Mouse (Mus musculus) stomach, postnatal 0 days (tissue): ENCODE results near the gene 2900092C05Rik. TPM values are rescaled to one million over a fixed set of nuclear protein-coding genes. Genes with fewer than 3 reads are reported as not detected.

Source experiments
- ATAC-seq: fragments of 200-750 bp; cut with Nextera tagmentation; 2 replicates; pipeline ENCODE4 v1.8.0; 2017; ENCODE audit not compliant: low FRiP score, low TSS enrichment
- DNase-seq: peaks from one replicate; pipeline ENCODE4 v3.0.0-alpha.2; 2016; ENCODE audit warnings: low spot score
- H3K27ac ChIP-seq: fragments of 300-500 bp; sonication (generic); replicated peaks from 2 replicates; pipeline ENCODE4 v1.5.1; 2014; ENCODE audit warnings: mild to moderate bottlenecking, control low read depth
- H3K27me3 ChIP-seq: fragments of 300-500 bp; sonication (generic); 2 replicates; pipeline ENCODE4 v1.6.1; 2014; ENCODE audit warnings: low read length; ENCODE audit not compliant: control insufficient read depth, insufficient read depth
- H3K36me3 ChIP-seq: fragments of 300-500 bp; sonication (generic); 2 replicates; pipeline ENCODE4 v1.6.1; 2014; ENCODE audit warnings: low read length, mixed read lengths; ENCODE audit not compliant: control insufficient read depth, insufficient read depth
- H3K4me1 ChIP-seq: fragments of 300-500 bp; sonication (generic); replicated peaks from 2 replicates; pipeline ENCODE4 v1.6.1; 2014; ENCODE audit warnings: antibody characterized with exemption; ENCODE audit not compliant: control insufficient read depth, insufficient read depth
- H3K4me2 ChIP-seq: fragments of 300-500 bp; sonication (generic); replicated peaks from 2 replicates; pipeline ENCODE4 v1.6.1; 2014; ENCODE audit warnings: low read depth, mild to moderate bottlenecking, control low read depth, moderate library complexity
- H3K4me3 ChIP-seq: fragments of 300-500 bp; sonication (generic); 2 replicates; pipeline ENCODE4 v1.5.1; 2014; ENCODE audit warnings: low read depth, low read length, control low read depth
- H3K9ac ChIP-seq: fragments of 300-500 bp; sonication (generic); 2 replicates; pipeline ENCODE4 v1.6.1; 2014; ENCODE audit warnings: mild to moderate bottlenecking, low read length, control low read depth, mixed read lengths
- H3K9me3 ChIP-seq: fragments of 300-500 bp; sonication (generic); 2 replicates; pipeline ENCODE4 v1.6.1; 2016; ENCODE audit warnings: low read length; ENCODE audit not compliant: control insufficient read depth
- CTCF ChIP-seq: IDR thresholded peaks from 2 replicates; pipeline ENCODE4 v1.5.1; 2016; ENCODE audit warnings: antibody characterized with exemption, low read depth, mild to moderate bottlenecking, moderate library complexity
- EP300 ChIP-seq: optimal IDR thresholded peaks from 2 replicates; pipeline ENCODE3; 2016; ENCODE audit warnings: antibody characterized with exemption
- WGBS: fragments of 180-500 bp; shearing (Covaris S2); extraction: QIAGEN DNeasy Blood & Tissue Kit; methylation state at CpG from one replicate; pipeline ENCODE4 v1.1.7; 2014; 5-methylcytosine and 5-hydroxymethylcytosine counted together
- polyA plus RNA-seq: library from polyadenylated mRNA; unstranded; fragments of >200 nt; fragmentation: Nextera tagmentation; extraction: Ambion mirVana; gene quantifications from 2 replicates; pipeline ENCODE4 v1.2.1, GENCODE M21; 2015

Gene 2900092C05Rik
- polyA plus RNA-seq, 1 experiment from 2014 or later = not detected

DNA sequence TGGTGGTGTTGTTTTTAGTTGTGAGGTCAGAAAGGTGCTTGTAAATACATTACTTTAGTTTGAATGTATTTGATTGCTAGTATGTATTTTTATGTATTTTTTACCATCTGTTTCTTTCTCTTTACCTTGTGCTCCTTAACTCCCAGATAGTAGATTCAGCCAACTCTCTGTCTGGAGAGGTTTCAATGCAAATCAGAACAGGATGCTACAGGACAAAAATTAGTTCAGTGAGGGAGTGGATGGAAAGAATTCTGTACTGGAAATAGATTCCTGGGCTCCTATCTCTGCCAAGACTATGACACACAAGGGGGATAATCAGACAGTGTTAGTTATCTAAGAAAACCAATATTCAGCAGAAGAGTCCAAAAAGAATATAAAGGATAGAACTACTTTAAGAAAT is 25.6 kb upstream of the 2900092C05Rik start:
- Histone ChIP-seq H3K4me1 (no peaks in the 10 kb centered on the region), H3K4me2 (no peak overlapping the region), H3K27ac (no peak overlapping the region), H3K27me3 (no peaks in the 10 kb centered on the region), H3K4me3 (no peak overlapping the region), H3K36me3 (peaks cover 51% of the 10 kb centered on the region), H3K9me3 (no peaks in the 10 kb centered on the region), H3K9ac (no peak overlapping the region)
- DNase-seq (no peak), ATAC-seq (no peak)
- TF ChIP-seq EP300 = no peak
- no peak for TF ChIP-seq CTCF

DNA sequence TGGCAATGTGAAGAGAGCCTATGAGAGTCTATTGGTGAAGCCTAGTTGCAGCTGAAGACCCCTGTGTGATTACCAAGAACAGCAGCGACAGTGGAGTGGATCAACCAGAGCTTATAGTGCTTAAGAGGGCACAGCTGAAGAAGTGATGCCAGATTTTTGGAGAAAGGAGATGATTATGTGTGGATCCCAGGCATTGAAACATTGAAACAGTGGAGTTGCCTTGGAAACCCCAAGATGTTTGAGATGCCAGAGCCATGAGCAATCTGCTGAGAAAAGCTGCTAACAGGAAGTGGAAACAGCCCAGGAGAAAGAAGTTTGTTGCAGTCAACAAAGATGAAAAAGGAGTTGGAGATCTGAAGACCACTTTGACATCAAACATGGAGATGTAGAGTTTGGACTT is 1.4 kb upstream of the 2900092C05Rik start:
- H3K27ac ChIP-seq = no peak overlapping the region
- 88% methylated on average over 1 of the region's 1 CpGs for WGBS
- no peaks in the 10 kb centered on the region for H3K27me3 ChIP-seq
- H3K4me1 ChIP-seq = no peaks in the 10 kb centered on the region
- no peak overlapping the region for H3K4me2 ChIP-seq
- no peaks in the 10 kb centered on the region for H3K36me3 ChIP-seq
- DNase-seq = no peak
- no peaks in the 10 kb centered on the region for H3K9me3 ChIP-seq
- no peak overlapping the region for H3K9ac ChIP-seq
- ATAC-seq = no peak
- TF ChIP-seq CTCF = no peak
- no peak overlapping the region for H3K4me3 ChIP-seq

Other genes starting within 250 kb of the 2900092C05Rik start
- gene Vmn1r81, start 244.2 kb upstream of the 2900092C05Rik start, polyA plus RNA-seq = 0.01 TPM in 1 of 2 replicates, not detected in the other
- not detected in 2 replicates for gene Vmn1r82, start 212.1 kb upstream of the 2900092C05Rik start, polyA plus RNA-seq
- gene Vmn1r83, start 183.0 kb upstream of the 2900092C05Rik start, polyA plus RNA-seq = 0.04 TPM in 1 of 2 replicates, not detected in the other
- gene Vmn1r84, start 143.2 kb upstream of the 2900092C05Rik start, polyA plus RNA-seq = not detected in 2 replicates
- gene Zfp551, start 89.8 kb upstream of the 2900092C05Rik start, polyA plus RNA-seq = 1.8 TPM in 2 replicates
- gene Zfp606, start 34.2 kb upstream of the 2900092C05Rik start, polyA plus RNA-seq = 5.4 and 5.7 TPM in 2 replicates
- 0.02 TPM in 1 of 2 replicates, not detected in the other for gene Vmn2r53, start 96.3 kb downstream of the 2900092C05Rik start, polyA plus RNA-seq
- not detected in 2 replicates for gene Vmn2r54, start 127.8 kb downstream of the 2900092C05Rik start, polyA plus RNA-seq
- not detected in 2 replicates for gene Vmn2r55, start 172.5 kb downstream of the 2900092C05Rik start, polyA plus RNA-seq
- 0.02 TPM in 1 of 2 replicates, not detected in the other for gene Vmn2r56, start 222.5 kb downstream of the 2900092C05Rik start, polyA plus RNA-seq